Mouse (Mus musculus): ENCODE measurements around the gene Dchs2. TPM values are rescaled to one million over a fixed set of nuclear protein-coding genes. Genes with fewer than 3 reads are reported as not detected.

Dchs2 gene
- polyA plus RNA-seq, 1 experiment from 2014 or later: 0.15 TPM

- Histone ChIP-seq H3K4me3 (replicated peaks) (no peak overlapping the region), H3K9me3 (no peaks in the 10 kb centered on the region), H3K27ac (no peak overlapping the region), H3K36me3 (replicated peaks) (no peaks in the 10 kb centered on the region), H3K4me2 (no peak overlapping the region), H3K27me3 (no peaks in the 10 kb centered on the region), H3K4me1 (no peaks in the 10 kb centered on the region), H3K9ac (no peak overlapping the region)
- no peak for ATAC-seq (ENCODE audit: low FRiP score)
- 87% methylated on average over 6 of the region's 6 CpGs for WGBS
Observed at GRCm38 (mm10) chr3:83374333-83374732, 246.6 kb downstream of the Dchs2 start.

DNA sequence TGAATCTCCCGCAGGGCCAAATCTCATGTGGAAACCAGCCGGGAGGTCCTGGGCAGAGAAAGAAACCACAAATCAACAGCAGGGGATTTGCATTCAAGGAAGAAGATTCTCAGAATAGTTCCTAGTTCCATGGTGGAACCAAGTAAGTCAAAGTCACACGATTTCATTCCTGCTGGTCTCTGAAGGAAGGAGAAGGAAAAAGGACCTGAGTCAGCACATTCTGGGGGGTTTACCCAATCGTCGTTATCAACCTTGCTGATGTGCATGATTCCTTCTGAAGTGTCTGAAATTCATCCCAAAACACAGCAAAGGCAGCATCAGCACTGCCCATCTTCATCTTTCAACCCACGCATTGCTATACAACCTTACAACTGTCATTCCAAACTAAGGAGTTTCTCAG is 249.1 kb downstream of the Dchs2 start:
- no peak overlapping the region for H3K9ac ChIP-seq
- WGBS: 95% methylated on average over 6 of the region's 6 CpGs
- no peak for ATAC-seq (ENCODE audit: low FRiP score)
- no peaks in the 10 kb centered on the region for H3K27me3 ChIP-seq
- H3K4me3 ChIP-seq (replicated peaks): no peak overlapping the region
- H3K9me3 ChIP-seq: no peaks in the 10 kb centered on the region
- H3K4me2 ChIP-seq: no peak overlapping the region
- no peak overlapping the region for H3K27ac ChIP-seq
- H3K36me3 ChIP-seq (replicated peaks): no peaks in the 10 kb centered on the region
- no peaks in the 10 kb centered on the region for H3K4me1 ChIP-seq

Other genes starting within 250 kb of the Dchs2 start
- not detected in 2 replicates for gene Lrat, start 224.0 kb upstream of the Dchs2 start, polyA plus RNA-seq (2016; fragmentation: Nextera tagmentation; extraction: Ambion mirVana)
- not detected in 2 replicates for gene Fgg, start 120.2 kb upstream of the Dchs2 start, polyA plus RNA-seq (2016; fragmentation: Nextera tagmentation; extraction: Ambion mirVana)
- gene Fga, start 101.9 kb upstream of the Dchs2 start, polyA plus RNA-seq (2016; fragmentation: Nextera tagmentation; extraction: Ambion mirVana): not detected in 2 replicates
- gene Fgb, start 78.1 kb upstream of the Dchs2 start, polyA plus RNA-seq (2016; fragmentation: Nextera tagmentation; extraction: Ambion mirVana): not detected in 2 replicates
- 115 and 118 TPM in 2 replicates for gene Plrg1, start 72.4 kb upstream of the Dchs2 start, polyA plus RNA-seq (2016; fragmentation: Nextera tagmentation; extraction: Ambion mirVana)

All from forebrain, embryonic 12.5 days (tissue).